Mouse (Mus musculus): ENCODE measurements at regions not wholly inside any gene's neighbourhood (a gene's known extent, or its start where the extent isn't known, plus 50 kb on each side); places are given as distances from the start of the nearest gene placed in this dataset.

DNA sequence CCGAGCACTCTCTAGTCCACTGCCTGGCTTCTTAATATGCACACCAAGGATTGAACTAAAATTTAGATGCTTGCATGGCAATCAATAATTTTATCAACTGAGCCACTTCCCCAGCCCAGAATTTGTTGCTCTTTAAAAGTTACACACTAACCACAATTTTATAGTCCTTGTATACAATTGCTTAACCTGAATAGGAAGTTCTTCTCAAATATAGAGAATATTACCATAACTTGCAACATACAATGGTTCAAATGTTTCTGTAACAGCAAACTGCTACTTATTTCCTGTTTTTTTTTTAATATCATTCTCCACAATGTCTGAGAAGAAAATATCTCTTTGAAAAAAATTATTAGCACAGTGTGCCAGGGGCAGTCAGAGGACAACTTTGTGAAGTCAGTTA, 222.6 kb downstream of the Ccdc91 start:
- TF ChIP-seq POLR2A (IDR thresholded peaks at IDR 0.05; ENCODE audit: low read depth, low read length) (no peak), CTCF (conservative IDR thresholded peaks at IDR 0.05 in 1 of 2, IDR thresholded peaks at IDR 0.05 in 1 of 2; ENCODE audit: low read depth in 2 of 2, low read length in 2 of 2) (no peak), MXI1 (IDR thresholded peaks at IDR 0.05; ENCODE audit: low read depth, low read length) (no peak), RCOR1 (conservative IDR thresholded peaks at IDR 0.05; ENCODE audit: low read depth, low read length) (no peak), CHD1 (IDR thresholded peaks at IDR 0.05; ENCODE audit: low read depth, low read length) (no peak), EP300 (IDR thresholded peaks at IDR 0.05; ENCODE audit: low read length) (no peak), HCFC1 (IDR thresholded peaks at IDR 0.05; ENCODE audit: low read depth, low read length) (no peak), TCF12 (IDR thresholded peaks at IDR 0.05; ENCODE audit: low read depth, low read length) (no peak), E2F4 (IDR thresholded peaks at IDR 0.05; ENCODE audit: insufficient replicate concordance, low read depth, low read length) (no peak), ETS1 (conservative IDR thresholded peaks at IDR 0.05; ENCODE audit: low read depth, low read length) (no peak), KAT2A (IDR thresholded peaks at IDR 0.05; ENCODE audit: insufficient replicate concordance, low read length) (no peak), BHLHE40 (IDR thresholded peaks at IDR 0.05; ENCODE audit: low read depth, low read length) (no peak), MYC (IDR thresholded peaks at IDR 0.05; ENCODE audit: low read depth, low read length) (no peak)

Data from CH12.LX (cell line).